Mouse (Mus musculus) fat pad, adult 2 months (tissue): ENCODE data around the gene Rlbp1.

Source experiments
- DNase-seq: peaks from one replicate; pipeline ENCODE4 v3.0.0-alpha.2; 2011; ENCODE audit warnings: low read depth, low spot score; ENCODE audit errors: extremely low read depth

Rlbp1 gene

GRCm38 (mm10) chr7:79386422-79387133 lies at the start of gene Rlbp1:
Gene Rlbp1 (minus strand): TSS chr7:79387048.
- no peak for DNase-seq

DNA sequence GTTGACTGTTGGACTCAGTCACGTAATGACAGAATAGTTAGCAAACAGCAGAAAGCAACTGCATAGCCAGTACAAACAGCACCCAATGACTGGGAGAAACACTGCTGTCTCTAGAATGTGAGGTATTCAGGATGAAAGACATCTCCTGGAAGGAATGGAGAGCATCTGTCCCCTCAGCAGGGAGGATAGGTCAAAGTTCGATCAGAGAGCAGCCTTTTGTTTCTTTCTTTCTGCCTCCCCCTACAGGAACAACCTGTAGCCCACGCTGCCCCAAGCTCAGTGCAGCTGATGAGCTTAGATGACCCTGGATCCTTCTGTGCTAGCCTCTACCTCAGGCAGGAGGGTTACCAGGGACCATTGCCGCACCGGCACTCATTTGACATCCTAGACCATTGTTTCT lies 41.4 kb upstream of the Rlbp1 start:
- DNase-seq, result no peak

GRCm38 (mm10) chr7:79425804-79426203 lies 39.0 kb upstream of the Rlbp1 start:
- DNase-seq, result no peak

DNA sequence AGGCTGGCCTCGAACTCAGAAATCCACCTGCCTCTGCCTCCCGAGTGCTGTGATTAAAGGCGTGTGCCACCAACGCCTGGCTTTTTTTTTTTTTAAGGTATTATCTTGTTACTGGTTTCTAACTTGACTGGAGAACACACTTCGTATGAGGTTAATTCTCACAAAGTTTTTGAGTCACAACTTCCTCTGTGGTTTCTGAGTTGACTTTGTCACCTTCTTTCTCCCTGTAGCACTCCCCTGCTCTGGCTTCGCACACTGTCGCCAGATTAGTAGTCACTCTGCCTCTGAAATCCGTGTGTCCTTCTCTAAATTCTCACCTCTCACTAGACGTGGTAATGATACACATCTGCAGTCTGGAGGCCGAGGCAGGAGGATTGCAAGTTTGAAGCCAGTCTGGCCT lies 36.0 kb upstream of the Rlbp1 start:
- no peak for DNase-seq

GRCm38 (mm10) chr7:79419950-79420349 lies 33.1 kb upstream of the Rlbp1 start:
- no peak for DNase-seq

- DNase-seq, result no peak
These were observed 27.9 kb upstream of the Rlbp1 start for GRCm38 (mm10) chr7:79414449-79415375.

DNA sequence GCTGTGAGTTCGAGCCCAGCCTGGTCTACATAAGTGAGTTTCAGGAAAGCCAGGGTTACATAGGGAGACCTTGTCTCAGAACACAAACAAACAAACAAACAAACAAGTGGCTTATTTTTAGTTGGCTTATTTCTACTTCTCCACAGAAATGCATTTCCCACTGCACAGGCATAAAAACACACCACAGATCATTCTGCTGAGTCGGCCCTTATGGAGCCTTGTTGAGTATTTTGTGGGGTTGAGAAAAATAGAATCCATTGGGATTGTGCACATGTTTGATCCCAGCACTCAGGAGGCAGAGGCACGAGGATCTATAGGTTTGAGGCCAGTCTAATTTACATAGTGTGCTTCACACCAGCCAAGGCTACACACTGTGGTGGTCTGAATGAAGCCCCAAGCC lies 13.4 kb upstream of the Rlbp1 start:
- no peak for DNase-seq

GRCm38 (mm10) chr7:79398971-79399370 lies 12.1 kb upstream of the Rlbp1 start:
- no peak for DNase-seq

- DNase-seq, result no peak
These were observed 11.6 kb upstream of the Rlbp1 start for GRCm38 (mm10) chr7:79398426-79398825.

DNA sequence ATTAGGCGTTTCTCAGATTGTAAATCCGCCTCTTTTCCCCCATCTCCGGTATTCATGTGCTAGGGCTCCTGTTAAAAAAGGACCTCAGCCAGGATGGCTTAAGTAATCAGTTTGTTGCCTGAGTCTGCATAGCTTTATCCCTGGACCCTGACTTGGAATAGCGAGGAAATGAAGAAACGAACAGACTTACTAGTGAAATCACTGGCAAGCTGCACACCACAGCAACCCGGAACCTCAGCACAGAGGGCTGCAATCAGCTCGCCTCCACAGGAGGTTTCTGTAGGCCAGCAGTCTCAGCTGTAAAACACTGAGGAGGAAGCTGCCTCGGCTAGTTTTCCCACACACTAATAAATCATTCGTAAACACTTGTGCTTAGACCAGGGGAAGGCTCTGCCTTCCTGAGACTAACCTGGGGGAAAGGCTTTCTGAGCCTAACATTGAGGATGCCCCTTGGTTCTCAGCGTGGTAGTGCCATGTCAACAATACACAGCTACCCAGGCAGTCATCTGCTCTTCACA lies 10.7 kb upstream of the Rlbp1 start:
- no peak for DNase-seq

- no peak for DNase-seq
These were observed 8.3 kb upstream of the Rlbp1 start for GRCm38 (mm10) chr7:79395186-79395585.

DNA sequence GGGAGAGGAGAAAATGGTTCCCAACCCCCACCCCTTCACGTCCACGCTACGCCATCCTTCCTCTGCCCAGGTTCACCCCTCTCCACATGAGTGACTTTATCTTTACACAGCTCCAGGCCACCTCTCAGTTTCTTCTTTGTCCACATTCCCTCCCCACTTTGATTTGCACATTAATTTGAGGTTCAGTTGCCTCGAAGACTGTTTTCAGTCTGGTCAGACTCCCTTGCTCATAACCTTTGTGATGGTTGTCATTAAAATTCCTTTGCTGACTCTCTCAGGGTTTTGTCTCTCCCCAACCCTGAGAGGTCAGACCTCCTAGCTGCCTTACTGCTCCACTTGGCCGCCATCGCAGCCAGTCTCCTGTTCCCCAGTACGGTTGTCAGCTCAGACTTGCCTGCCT lies 7.8 kb upstream of the Rlbp1 start:
- DNase-seq, result no peak

DNA sequence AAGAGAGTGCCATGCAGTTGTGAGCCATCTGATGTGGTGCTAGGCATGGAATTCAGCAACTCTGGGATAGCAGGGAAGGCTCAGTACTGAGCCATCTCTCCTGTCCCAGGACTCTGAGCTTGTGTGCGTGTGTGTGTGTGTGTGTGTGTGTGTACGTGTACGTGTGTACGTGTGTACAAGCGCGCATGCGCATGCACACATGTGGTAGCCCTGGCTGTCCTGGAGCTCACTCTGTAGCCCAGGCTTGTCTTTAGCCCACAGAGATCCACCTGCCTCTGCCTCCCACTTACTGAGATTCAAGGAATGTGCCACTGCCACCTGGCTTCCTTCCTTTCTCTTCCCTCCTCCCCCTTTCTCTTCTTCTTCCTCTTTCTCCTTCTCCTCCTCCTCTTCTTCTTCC lies 7.1 kb upstream of the Rlbp1 start:
- DNase-seq, result no peak

GRCm38 (mm10) chr7:79392860-79393513 lies 6.1 kb upstream of the Rlbp1 start:
- no peak for DNase-seq

DNA sequence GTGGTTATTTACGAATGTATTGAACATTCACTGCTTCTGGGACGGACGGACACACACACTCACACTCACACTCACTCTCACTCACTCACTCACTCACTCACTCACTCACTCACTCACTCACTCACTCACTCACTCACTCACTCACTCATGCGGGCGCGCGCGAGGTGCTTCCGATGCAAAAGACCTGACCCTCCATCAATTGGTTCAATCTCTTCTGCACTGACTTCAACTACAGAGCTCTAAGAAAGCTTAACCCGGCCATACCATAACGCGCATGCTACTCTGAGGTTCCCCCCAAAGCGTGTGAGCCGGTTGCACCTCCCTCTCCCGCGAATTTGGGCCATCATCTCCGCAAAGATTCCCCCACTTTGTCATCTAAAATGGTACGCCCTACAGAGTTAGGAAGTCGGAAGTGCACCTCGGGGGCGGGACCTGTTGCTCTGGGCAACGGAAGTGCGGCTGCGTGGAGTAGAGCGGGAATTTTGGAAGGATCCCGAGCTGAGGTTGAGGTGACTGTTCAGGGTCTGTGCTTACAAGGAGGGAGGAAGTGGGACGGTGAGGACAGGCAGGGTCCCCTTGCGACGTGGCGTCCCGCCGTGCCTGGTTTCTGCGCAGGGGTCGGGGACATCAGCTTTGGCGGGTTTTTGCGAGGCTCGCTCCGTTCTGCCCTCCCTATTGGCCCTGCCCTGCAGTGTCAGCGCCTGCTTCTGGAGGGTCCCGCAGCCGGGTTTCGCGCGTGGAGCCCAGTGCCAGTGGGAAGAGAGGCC lies 5.2 kb upstream of the Rlbp1 start, which contains the start of gene Fanci:
Gene Fanci, plus strand, starts transcription at position 47 of the 767 bp plus-strand sequence.
- peak; percentile 26 for DNase-seq

- DNase-seq, result no peak
These were observed 4.6 kb upstream of the Rlbp1 start for GRCm38 (mm10) chr7:79391471-79391870.

DNA sequence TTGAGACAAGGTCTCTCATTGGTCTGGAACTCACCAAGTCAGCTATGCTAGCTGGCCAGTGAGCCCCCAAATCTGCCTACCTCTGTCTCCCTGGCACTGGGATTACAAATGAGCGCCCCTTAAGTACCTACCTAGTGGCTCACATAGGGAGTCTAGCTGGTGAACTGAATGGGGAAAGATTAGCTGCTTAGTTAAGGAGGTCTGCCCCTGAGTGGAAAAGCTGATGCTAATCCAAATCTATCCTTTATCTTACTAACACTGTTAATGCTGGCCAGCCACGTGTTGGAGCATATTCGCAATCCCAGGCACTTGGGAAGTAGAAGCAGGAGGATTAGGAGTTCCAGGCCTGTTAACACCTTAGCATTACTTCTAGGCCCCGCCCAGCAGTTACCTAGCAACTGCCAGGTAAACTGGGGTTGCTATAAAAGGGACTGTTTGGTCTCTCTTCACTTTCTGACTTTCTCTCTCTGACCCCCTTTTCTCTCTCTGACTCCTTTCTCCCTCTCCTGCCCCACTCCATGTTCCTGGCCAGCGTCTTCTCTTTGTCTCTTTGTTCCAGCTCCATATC lies 3.4 kb upstream of the Rlbp1 start:
- no peak for DNase-seq

DNA sequence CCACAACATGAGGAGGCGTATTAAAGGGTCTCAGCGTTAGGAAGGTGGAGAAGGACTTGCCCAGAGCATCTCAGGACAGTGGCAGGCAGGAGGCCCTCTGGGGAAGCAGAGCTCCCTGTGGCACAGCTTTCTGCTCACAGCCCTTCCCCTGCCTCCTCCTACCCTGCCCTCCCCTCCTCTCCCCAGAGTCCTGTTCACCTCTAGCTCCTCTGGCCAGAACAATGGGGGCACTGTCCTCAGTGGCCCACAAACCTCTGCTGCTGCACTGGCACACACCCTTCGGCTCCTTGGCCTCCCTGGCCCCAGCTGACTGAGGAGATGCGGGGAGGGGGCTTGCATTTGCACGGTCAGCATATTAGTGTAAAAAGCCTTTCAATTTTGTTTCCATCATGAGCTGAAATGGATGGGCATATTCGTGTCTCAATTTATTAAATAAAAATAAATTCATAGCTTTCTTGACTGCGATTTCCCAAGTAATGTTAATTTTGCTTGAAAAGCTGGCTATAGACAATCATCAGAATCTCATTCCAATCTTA lies 1.9 kb upstream of the Rlbp1 start:
- DNase-seq, result no peak

DNA sequence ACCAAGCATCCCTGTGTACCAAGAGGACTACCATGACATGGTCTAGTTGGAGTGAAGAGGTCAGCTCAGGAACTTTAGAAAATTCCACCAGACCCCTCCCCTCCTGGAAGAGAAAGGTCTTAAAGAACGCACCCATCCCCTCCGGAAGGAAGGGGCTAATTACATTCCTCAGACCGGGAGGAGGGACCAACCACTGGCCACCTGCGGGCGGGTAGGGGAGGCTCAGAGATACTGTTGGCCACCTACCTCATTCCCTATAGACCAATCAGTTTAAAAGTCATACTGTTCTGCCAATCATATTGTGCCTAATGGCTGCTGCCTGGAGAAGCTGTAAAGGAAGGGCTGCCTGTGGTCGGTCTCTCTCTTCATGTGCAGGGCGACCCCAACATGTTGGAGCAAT lies 1.1 kb upstream of the Rlbp1 start:
- no peak for DNase-seq

- DNase-seq, result no peak
These were observed 292 bp upstream of the Rlbp1 start for GRCm38 (mm10) chr7:79387140-79387539.
